Mouse (Mus musculus) limb, embryonic 10.5 days (tissue): ENCODE measurements around the gene Olfr1381. TPM values are rescaled to one million over a fixed set of nuclear protein-coding genes. Genes with fewer than 3 reads are reported as not detected.
"Not testable (repeated sequence)": the region's sequence is repeated elsewhere in the genome, so short reads cannot be mapped to it uniquely, and the experiment has no call there.

Source experiments
- DNase-seq: peaks from one replicate; pipeline ENCODE4 v3.0.0-alpha.2; 2017; ENCODE audit warnings: low spot score
- H3K27ac ChIP-seq: fragments of 300-500 bp; sonication (generic); 2 replicates; pipeline ENCODE4 v1.5.1; 2016; ENCODE audit warnings: mild to moderate bottlenecking
- H3K27me3 ChIP-seq: fragments of 300-500 bp; sonication (generic); 2 replicates; pipeline ENCODE4 v1.6.1; 2016; ENCODE audit warnings: low read depth, mild to moderate bottlenecking; ENCODE audit not compliant: poor library complexity, severe bottlenecking
- H3K36me3 ChIP-seq: fragments of 300-500 bp; sonication (generic); 2 replicates; pipeline ENCODE4 v1.6.1; 2016; ENCODE audit warnings: mild to moderate bottlenecking, moderate library complexity
- H3K4me1 ChIP-seq: fragments of 300-500 bp; sonication (generic); 2 replicates; pipeline ENCODE4 v1.6.1; 2016
- H3K4me3 ChIP-seq: fragments of 300-500 bp; sonication (generic); 2 replicates; pipeline ENCODE4 v1.5.1; 2016; ENCODE audit warnings: mild to moderate bottlenecking, moderate library complexity
- H3K9me3 ChIP-seq: fragments of 300-500 bp; sonication (generic); replicated peaks from 2 replicates; pipeline ENCODE4 v1.6.1; 2016; ENCODE audit warnings: mild to moderate bottlenecking
- WGBS: fragments of 180-500 bp; shearing (Covaris S2); methylation state at CpG from one replicate; pipeline ENCODE4 v1.1.7; 2016; 5-methylcytosine and 5-hydroxymethylcytosine counted together
- polyA plus RNA-seq: library from polyadenylated mRNA; unstranded; fragments of >200 nt; fragmentation: Nextera tagmentation; extraction: Ambion mirVana; gene quantifications from 2 replicates; pipeline ENCODE4 v1.2.1, GENCODE M21; 2016

Olfr1381 gene
- not detected in 2 replicates for polyA plus RNA-seq

DNA sequence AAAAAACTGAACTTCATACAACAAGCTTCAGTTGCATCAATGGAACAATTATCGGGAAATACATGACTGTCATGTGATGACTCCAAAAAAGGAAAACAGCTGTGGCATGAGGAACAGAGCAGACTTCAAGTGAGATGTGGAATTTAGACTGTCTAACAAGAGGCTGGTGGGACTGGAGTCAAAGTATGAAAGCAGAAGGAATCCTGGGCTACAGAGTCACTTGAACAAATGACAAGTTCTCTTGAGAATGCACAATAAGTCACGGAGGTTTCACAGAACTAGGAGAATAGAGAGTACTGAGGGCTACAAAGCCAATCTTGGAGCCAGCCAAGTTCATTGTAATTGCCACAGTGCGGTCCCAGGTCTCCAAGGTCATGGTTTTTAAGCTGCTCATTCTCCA lies at the start of gene Olfr1381:
Gene Olfr1381, plus strand, starts transcription at position 301 of the 400 bp plus-strand sequence.
- H3K4me3 ChIP-seq, DNase-seq, H3K27ac ChIP-seq, H3K9me3 ChIP-seq, H3K4me1 ChIP-seq, H3K36me3 ChIP-seq, H3K27me3 ChIP-seq: not testable (repeated sequence)
- 82% methylated on average over 3 of the region's 3 CpGs for WGBS

DNA sequence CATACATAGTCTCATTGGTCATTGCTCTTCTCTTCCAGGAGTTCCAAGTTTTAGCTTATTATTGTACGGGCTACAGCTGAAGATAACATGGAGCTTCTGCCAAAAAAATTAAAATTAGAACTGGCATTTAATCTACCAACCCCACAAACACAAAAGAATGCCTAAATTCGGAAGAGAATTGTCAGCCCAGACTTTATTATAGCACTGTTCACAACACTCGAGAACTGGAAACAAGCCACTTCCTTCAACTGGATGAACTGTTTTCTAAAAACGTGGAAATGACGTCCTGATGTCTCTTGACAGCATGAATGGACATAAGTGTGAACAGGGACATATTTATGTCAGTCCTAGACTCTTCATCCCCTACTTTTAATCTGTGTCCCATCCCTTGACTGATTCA lies 25.2 kb upstream of the Olfr1381 start:
- Histone ChIP-seq H3K27ac (no peak overlapping the region), H3K4me1 (no peaks in the 10 kb centered on the region), H3K27me3 (no peaks in the 10 kb centered on the region), H3K36me3 (no peaks in the 10 kb centered on the region), H3K9me3 (no peaks in the 10 kb centered on the region), H3K4me3 (no peak overlapping the region)
- DNase-seq, result no peak
- 82% methylated on average over 5 of the region's 5 CpGs for WGBS

DNA sequence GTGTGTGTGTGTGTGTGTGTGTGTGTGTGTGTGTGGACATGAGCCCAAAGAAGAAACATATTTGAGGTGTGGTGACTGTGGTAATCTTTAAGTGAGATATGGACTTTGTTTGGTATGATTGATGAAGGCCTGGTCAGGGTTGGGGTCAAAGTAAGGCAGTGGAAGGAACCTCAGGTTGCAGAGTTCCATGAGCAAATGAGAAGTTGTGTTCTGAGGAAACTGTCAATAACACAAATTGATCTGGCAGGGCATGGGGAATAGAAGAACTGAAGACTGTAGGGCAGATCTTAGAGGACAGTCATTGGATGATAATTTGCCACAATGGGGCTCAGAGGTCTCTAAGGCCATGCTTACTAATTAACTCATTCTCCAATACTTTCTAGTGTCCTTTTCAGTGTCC lies 23.9 kb upstream of the Olfr1381 start, which contains the start of gene Olfr1383:
Gene Olfr1383, plus strand, starts transcription at position 301 of the 400 bp plus-strand sequence.
- no peaks in the 10 kb centered on the region for H3K27me3 ChIP-seq
- no peak within 1 kb of the TSS for H3K27ac ChIP-seq
- H3K4me1 ChIP-seq, result no peaks in the 10 kb centered on the region
- no peak for DNase-seq
- H3K36me3 ChIP-seq, result no peaks in the 10 kb centered on the region
- H3K9me3 ChIP-seq, result no peaks in the 10 kb centered on the region
- no peak within 1 kb of the TSS for H3K4me3 ChIP-seq

DNA sequence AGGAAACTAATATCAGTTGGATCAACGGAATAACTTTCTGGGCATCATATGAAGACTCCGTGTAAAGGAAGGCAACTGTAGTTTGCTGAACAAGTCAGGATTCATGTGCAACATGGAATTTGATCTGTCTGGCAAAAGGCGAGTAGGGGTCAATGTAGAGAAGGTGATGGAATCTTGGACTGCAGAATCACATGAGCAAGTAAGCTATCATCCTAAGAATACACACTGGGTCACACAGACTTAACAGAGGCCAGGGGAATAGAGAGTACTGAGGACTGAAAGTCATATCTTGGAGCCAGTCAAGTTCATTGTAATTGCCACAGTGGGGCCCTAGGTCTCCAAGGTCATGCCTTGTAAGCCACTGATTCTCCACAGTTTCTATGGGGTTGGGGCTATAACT lies 15.3 kb upstream of the Olfr1381 start, which contains the start of gene Olfr1382:
Gene Olfr1382, plus strand, starts transcription at position 301 of the 400 bp plus-strand sequence.
- Histone ChIP-seq H3K36me3 (no peaks in the 10 kb centered on the region), H3K27me3 (no peaks in the 10 kb centered on the region), H3K4me1 (no peaks in the 10 kb centered on the region), H3K9me3 (no peaks in the 10 kb centered on the region), H3K4me3 (no peak within 1 kb of the TSS), H3K27ac (no peak within 1 kb of the TSS)
- WGBS, result 79% methylated on average over 3 of the region's 3 CpGs
- no peak for DNase-seq

DNA sequence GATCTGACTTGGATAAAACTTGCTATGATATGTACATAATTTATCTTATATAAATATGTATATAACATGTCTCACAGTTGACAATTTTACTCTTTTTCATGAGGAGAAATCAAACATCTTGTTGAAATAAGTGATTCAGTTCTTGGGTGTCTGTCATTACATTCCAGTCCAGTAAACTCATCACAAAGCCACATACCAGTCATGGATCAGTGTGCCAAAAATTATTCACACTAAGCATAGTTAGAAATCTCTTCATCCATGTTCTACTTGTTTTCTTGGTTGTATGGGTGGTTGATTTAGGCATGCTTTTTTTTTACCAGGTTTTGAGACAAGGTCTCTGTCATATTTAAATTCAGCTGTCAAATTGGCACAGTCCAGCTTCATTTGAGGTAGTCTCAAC lies 10.5 kb upstream of the Olfr1381 start:
- DNase-seq, result no peak
- Histone ChIP-seq H3K27ac (no peak overlapping the region), H3K4me3 (no peak overlapping the region), H3K4me1 (no peaks in the 10 kb centered on the region), H3K27me3 (no peaks in the 10 kb centered on the region), H3K36me3 (no peaks in the 10 kb centered on the region), H3K9me3 (no peaks in the 10 kb centered on the region)

DNA sequence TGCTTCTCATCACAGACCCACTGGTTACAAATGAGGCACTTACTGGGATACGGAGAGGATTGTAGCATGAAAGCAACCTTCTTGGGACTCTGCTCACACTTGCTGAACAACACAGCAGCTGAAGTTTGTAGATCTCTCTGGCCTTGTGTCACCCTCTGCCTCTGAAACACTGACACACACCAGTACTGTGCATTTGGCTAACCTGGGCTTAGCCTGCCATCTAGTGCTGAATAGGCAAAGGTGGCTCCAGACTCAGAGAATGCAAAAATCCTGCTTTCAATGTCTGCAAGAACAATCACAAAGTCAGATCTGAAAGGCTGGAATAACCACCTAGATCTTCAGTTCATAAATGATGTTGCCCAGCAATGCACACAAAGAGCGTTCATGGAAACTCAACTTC lies 6.6 kb upstream of the Olfr1381 start:
- not testable (repeated sequence) for H3K27me3 ChIP-seq, H3K4me3 ChIP-seq, H3K9me3 ChIP-seq, DNase-seq, H3K4me1 ChIP-seq, H3K27ac ChIP-seq, H3K36me3 ChIP-seq
- WGBS, result 84% methylated on average over 2 of the region's 2 CpGs

DNA sequence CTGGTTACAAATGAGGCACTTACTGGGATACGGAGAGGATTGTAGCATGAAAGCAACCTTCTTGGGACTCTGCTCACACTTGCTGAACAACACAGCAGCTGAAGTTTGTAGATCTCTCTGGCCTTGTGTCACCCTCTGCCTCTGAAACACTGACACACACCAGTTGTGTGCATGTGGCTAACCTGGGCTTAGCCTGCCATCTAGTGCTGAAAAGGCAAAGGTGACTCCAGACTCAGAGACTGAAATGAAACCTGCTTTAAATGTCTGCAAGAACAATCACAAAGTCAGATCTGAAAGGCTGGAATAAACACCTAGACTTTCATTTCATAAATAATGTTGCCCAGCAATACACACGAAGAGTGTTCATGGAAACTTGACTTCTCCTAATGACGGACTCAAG lies 10.8 kb downstream of the Olfr1381 start:
- not testable (repeated sequence) for DNase-seq, H3K27me3 ChIP-seq, H3K9me3 ChIP-seq, H3K36me3 ChIP-seq, H3K27ac ChIP-seq, H3K4me3 ChIP-seq, H3K4me1 ChIP-seq
- 85% methylated on average over 3 of the region's 3 CpGs for WGBS

DNA sequence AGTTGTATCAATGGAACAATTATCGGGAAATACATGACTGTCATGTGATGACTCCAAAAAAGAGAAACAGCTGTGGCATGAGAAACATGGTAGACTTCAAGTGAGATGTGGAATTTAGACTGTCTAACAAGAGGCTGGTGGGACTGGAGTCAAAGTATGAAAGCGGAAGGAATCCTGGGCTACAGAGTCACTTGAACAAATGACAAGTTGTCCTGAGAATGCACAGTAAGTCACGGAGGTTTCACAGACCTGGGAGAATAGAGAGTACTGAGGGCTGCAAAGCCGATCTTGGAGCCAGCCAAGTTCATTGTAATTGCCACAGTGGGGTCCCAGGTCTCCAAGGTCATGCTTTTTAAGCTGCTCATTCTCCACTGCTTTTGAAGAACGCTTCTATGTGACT lies 13.3 kb downstream of the Olfr1381 start, which contains the start of gene Olfr1380:
Gene Olfr1380, plus strand, starts transcription at position 301 of the 400 bp plus-strand sequence.
- H3K27ac ChIP-seq, H3K4me3 ChIP-seq, H3K36me3 ChIP-seq, H3K9me3 ChIP-seq, H3K4me1 ChIP-seq, DNase-seq, H3K27me3 ChIP-seq: not testable (repeated sequence)
- WGBS, result 80% methylated on average over 5 of the region's 5 CpGs

DNA sequence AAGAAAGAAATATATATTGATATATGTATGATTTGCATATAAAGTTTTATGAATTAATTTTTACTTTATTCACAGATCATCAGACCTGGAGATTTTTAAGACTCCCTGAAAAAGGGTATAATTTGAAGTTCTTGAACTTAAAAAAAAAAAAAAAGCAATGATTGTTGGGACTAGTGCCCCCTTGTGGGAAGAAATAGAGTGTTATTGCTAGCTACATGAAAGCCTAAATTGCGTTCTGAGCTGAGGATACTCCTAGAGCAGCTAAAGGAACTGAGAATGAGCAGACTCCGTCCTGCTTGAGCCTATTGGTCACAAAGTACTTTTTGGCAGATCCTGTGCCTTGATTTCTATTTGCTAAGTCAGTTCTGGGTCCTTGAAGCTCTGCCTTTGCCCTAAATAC lies 31.8 kb downstream of the Olfr1381 start:
- 36% methylated on average over 2 of the region's 2 CpGs for WGBS
- H3K9me3 ChIP-seq, H3K4me1 ChIP-seq, H3K27ac ChIP-seq, H3K4me3 ChIP-seq, DNase-seq, H3K36me3 ChIP-seq, H3K27me3 ChIP-seq: not testable (repeated sequence)

DNA sequence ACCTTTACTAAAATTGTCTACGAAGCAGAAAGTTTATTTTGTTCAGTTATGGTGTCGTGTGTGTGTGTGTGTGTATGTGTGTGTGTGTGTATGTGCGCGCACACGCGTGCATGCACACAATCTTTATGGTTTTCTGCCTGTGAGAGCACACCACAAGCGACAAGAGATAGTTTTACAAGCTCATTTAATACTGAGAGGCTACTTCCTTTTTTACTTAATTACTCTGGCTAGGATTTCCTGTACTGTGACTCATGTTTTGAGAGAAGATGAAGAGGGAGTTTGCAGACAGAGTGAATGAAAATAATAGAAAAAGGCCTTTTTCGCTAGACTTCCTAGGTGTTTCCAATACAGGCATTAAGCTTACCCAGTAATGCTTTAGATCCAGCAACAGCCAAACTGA lies 37.2 kb downstream of the Olfr1381 start:
- WGBS, result 86% methylated on average over 8 of the region's 8 CpGs
- not testable (repeated sequence) for H3K4me3 ChIP-seq

DNA sequence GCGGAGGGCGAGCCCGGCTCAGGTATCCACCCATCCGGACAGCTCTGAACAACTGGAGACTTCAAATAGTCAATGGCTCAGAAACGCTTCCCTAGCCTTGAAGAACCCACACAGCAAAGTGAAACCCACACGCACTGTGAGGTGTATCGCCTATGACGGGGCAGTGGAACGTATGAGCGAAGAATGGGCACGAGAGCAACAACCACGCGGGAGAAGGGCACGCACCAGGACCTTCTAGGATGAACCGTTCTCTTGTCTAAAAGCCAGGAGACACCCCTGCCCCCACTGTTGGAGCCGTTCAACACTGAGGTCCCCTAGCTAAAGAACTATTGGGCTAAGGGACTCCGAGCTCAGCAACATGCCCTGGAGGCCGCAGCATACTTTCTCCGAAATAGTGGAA lies 47.0 kb downstream of the Olfr1381 start:
- Histone ChIP-seq H3K4me3 (no peak overlapping the region), H3K36me3 (no peaks in the 10 kb centered on the region), H3K27ac (no peak overlapping the region), H3K4me1 (no peaks in the 10 kb centered on the region), H3K27me3 (no peaks in the 10 kb centered on the region), H3K9me3 (no peaks in the 10 kb centered on the region)
- DNase-seq, result no peak
- 94% methylated on average over 19 of the region's 19 CpGs for WGBS

More for the DNA sequence above, 37.2 kb downstream of the Olfr1381 start:
- not testable (repeated sequence) for H3K36me3 ChIP-seq, H3K9me3 ChIP-seq, H3K4me1 ChIP-seq, H3K27ac ChIP-seq, H3K27me3 ChIP-seq, DNase-seq

DNA sequence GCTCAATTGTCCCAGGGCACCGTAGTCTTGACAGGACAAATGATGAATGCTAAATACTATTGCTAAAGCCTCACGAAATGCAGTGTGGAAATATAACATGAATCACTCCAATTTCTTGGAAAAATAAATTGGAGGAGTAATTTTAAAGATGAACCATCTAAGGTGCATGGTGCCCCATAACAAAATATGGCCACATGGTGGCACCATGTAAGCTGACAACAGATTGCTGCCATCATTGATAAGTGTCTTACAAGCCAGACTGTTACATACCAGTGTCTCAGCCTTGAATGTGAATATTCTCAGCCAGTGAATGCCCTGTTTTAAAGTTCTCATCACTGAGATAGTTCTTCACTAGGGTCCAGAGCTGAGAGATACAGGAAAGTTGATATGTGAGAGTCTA lies 53.9 kb downstream of the Olfr1381 start:
- not testable (repeated sequence) for H3K27me3 ChIP-seq, H3K27ac ChIP-seq, H3K36me3 ChIP-seq, DNase-seq, H3K4me3 ChIP-seq, H3K4me1 ChIP-seq, H3K9me3 ChIP-seq
- WGBS, result 75% methylated on average over 2 of the region's 2 CpGs
